Mouse (Mus musculus) myocyte (in vitro differentiated cells): ENCODE measurements around the gene Pde4d.

Experiments used
- MAX ChIP-seq: IDR thresholded peaks from one replicate; pipeline ENCODE4 v1.6.1; 2011; ENCODE audit warnings: low read depth, mild to moderate bottlenecking, control low read depth
- POLR2A ChIP-seq: IDR thresholded peaks from one replicate; pipeline ENCODE4 v1.6.1; 2011; ENCODE audit warnings: low read depth, mild to moderate bottlenecking, control low read depth, moderate library complexity; ENCODE audit not compliant: insufficient read length
- USF1 ChIP-seq: IDR thresholded peaks from one replicate; pipeline ENCODE4 v1.6.1; 2011; ENCODE audit warnings: low read depth, mild to moderate bottlenecking, control low read depth, moderate library complexity

GRCm38 (mm10) chr13:109825891-109826290, 1376.1 kb downstream of the Pde4d start:
- TF ChIP-seq POLR2A (no peak), MAX (no peak), USF1 (no peak)
